Mouse (Mus musculus) heart, postnatal 14 days (tissue): ENCODE data around the gene Rasgrp1. TPM values are rescaled to one million over a fixed set of nuclear protein-coding genes. Genes with fewer than 3 reads are reported as not detected.

Experiments
- DNase-seq, 2 experiments: peaks; one replicate each; pipeline ENCODE4 v3.0.0; 2021 to 2022
- intact Hi-C: fragments of 180-260 bp; cut with DNase I; formaldehyde crosslinking; loops from one replicate; pipeline ENCODE4 v1.15.1; 2025
- total RNA-seq, 2 experiments: library from RNA; stranded (reverse); gene quantifications; 2 replicates each; pipeline ENCODE4 v1.2.3; 2021

Rasgrp1 gene
- total RNA-seq, 2 experiments from 2014 or later, result 0.69 to 6.2 TPM

DNA sequence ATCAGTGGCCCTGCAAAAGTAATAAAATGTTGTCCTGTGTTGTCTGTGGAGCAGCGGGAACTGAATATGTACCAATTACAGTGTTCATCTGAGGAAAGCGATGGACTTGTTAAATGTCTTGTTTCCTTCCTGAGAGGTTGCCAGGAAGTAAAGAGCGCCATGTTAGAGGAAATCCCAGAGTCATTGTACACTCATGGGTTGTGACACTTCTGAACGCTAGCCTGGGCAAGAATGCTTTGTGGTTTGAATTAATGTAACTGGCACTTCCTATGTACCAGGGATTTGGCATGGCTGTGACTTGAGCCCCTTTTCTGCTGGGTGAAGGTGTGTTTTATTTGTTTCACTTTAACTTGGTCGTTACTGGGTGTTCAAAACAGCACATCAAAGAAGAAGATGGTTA is 80.6 kb downstream of the Rasgrp1 start:
- no peak for DNase-seq
- intact Hi-C loops, result no loop called here

DNA sequence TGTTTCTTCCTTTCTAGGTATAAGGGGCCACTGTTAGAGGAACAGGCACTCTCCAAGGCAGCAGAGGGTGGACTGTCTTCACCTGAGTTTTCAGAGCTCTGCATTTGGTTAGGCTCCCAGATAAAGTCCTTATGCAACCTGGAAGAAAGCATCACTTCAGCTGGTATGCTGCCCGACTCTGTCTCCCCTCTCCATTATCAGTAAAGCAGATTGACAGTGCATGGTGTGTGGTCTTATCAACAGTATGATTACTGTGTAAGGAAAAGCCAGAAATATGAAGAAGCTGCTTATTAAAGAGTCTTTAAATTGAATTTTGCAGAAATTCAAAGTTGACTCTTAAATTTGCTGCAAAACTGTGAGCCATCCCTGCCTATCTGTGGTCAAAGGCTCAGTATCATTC is 85.2 kb downstream of the Rasgrp1 start:
- intact Hi-C loops, result no loop called here
- no peak for DNase-seq

- no peak for DNase-seq
- intact Hi-C loops, result no loop called here
Measured at GRCm38 (mm10) chr2:117255415-117255814, 87.4 kb downstream of the Rasgrp1 start.

DNA sequence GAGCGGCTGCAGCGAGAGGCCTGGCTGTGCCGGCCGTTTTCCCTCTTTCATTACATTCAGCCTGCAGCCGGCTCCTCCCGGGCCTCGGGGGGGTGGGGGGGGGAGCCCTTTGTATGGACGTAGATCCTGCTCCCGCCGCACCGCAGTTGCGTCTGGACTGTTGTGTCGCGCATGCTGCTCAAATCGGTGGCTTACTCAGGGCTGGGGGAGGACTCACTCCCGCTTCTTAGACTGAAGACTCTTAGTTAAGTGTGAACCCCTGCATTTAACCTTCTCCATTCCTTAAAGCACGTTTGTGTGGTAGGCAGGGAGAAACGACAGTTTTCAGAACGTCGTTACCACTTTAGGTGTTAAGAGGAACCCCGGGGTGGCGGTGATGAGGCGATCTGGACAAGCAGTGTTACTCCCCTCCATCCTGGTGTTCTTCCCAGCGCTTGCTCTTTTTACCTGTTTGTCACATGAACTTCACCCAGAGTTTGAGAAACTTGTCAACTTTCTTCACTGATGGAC is 92.7 kb downstream of the Rasgrp1 start:
- DNase-seq, result no peak
- intact Hi-C loops, result no loop called here

- DNase-seq, result peak; percentile 87 to 92
- intact Hi-C loops, result no loop called here
Measured at GRCm38 (mm10) chr2:117249255-117250000, 93.4 kb downstream of the Rasgrp1 start, which contains the start of gene Fam98b. Fam98b (plus strand) TSS chr2:117249739.

- DNase-seq, result no peak
- intact Hi-C loops, result no loop called here
Measured at GRCm38 (mm10) chr2:117241953-117242352, 100.8 kb downstream of the Rasgrp1 start.

DNA sequence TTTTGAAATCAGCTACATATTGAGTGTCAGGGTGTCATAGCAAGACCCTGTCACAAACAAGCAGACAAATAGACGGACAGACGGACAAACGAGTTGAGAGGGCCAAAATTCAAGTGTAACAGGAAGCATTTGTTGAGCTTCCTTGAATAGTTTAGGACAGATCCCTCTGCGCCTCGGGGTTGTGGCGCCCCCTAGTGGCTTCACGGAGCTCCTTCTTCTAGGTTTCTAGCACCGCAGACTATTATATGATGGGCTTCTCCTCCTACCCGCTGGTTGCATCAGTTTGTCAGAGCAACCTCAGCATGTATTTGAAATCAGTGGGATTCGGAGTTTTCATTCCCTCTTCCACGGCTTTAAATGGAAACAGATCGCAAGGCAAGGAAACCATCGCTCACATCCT is 111.5 kb downstream of the Rasgrp1 start:
- intact Hi-C loops, result loop anchor here (1.0 to 2.0 kb wide), 3 partner anchors 48 to 332 kb away; partner anchors contain the start of gene Spred1
- DNase-seq, result peak; percentile 88 to 92

GRCm38 (mm10) chr2:117230261-117230660 is 112.5 kb downstream of the Rasgrp1 start:
- intact Hi-C loops, result loop anchor here (2.0 kb wide), 2 partner anchors 47 to 109 kb away; partner anchors contain the start of gene Spred1
- no peak for DNase-seq

Other genes with a start within 250 kb of the Rasgrp1 start
- gene Spred1, start 221.6 kb downstream of the Rasgrp1 start, total RNA-seq, result 10 to 100 TPM; 18.8 to 20.5 TPM
- gene Fam98b, start 93.3 kb downstream of the Rasgrp1 start, total RNA-seq, result 10 to 100 TPM; 20.1 to 20.7 TPM